Mouse (Mus musculus) adrenal gland, adult 2 months (tissue): Measurements from ENCODE around the gene Obsl1. TPM values are rescaled to one million over a fixed set of nuclear protein-coding genes. Genes with fewer than 3 reads are reported as not detected.

Source experiments
- DNase-seq: peaks from one replicate; pipeline ENCODE4 v3.0.0; 2021
- polyA plus RNA-seq: library from polyadenylated mRNA; depleted of rRNA; stranded (reverse); fragments of >200 nt; gene quantifications from 2 replicates; pipeline ENCODE4 v1.2.3, GENCODE M21; 2012
- total RNA-seq, 2 experiments: library from RNA; stranded (reverse); gene quantifications; 2 replicates each; pipeline ENCODE4 v1.2.3; 2021

The Obsl1 gene
- total and polyA plus RNA-seq, 3 experiments = 35.9 to 81.5 (median 56.6) TPM

DNA sequence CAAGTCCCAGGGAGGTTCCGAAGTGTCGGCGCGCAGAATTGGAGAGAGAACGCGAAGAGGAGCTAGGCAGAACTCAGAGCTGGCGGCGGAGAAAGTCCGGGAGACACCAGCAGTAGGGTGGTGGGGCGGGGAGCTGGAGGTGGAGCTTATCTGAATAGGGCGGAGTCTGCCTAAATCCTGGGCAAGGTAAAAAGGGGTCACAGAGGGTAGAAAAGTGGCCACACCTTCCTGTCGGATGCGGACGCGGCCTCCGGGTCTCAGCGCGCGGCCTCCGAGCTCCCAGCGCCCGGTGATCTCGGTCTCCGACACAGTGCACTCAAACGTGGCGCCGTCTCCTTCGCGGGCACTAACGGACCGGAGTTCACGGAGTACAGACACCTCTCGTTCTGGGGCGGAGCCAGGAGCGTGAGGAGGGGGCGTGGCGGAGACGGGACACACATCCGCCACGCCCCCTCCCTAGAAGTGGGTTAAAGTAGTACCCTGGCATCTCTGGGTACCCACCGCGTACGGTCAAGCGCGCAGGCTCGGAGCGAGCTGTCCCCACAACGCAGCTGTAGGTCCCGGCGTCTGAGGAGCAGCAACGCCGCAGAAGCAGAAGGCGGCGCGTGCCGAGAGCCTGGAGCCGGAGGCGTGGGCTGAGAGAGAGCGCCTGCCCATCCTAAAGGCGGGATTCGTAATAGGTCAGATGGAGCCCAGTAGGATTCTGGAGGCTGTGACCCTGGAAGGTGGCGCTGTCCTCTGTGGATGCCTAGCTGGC, 18.7 kb downstream of the Obsl1 start:
- DNase-seq = peak; percentile 94

DNA sequence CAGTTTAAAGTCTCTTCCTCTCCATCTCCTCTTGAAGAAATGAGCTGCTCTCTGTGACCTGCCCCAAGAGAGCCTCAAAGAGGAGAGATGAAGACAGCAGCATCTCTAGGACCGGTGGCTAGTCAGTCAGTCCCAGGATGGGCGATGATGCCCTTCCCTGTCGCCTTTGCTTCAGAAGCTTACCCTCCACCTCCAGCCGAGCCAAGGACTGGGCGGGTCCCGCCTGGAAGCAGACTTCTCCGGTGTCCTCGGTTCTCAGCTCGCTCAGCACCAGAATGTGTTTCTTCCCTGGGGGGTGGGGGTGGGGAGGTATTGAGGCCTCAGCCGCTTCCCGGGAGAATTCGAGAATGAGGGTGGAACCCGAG, 19.2 kb downstream of the Obsl1 start:
- DNase-seq = no peak

DNA sequence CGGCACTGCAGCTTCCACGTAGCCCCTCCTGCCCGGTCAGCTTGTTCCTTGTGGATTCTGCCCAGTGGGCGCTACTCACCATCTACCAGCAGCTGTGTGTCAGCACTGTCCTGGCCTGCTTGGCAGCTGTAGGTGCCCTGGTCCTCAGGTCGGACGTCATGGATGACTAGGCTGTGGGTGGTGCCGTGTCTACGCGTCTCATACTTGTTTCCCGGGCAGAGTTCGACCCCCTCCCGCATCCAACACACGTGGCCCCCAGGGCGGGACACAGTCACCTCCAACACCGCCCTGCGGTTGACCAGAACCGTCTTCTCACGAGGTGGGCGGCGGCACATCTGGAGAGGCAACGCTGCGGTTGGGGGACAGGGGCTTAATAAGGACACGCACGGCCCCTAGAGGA, 19.7 kb downstream of the Obsl1 start:
- DNase-seq = peak; percentile 28

DNA sequence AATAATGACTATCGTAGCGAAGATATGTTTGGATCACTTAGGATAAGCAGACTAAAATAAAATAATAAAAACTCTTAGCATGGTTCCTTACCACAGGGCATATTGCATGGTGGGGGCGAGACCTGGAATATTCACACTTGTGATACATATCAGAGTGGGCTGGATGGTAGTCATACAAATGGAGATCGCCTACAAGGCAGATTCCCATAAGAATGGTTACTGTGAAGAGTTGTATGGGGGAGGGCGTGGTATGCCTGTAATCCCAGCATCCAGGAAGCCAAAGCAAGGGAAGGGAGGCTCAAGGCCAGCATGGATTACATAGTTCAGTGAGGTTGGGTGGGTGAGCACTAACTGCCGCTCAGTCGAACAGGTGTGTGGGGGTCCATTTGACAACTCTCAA, 25.5 kb downstream of the Obsl1 start:
- no peak for DNase-seq

DNA sequence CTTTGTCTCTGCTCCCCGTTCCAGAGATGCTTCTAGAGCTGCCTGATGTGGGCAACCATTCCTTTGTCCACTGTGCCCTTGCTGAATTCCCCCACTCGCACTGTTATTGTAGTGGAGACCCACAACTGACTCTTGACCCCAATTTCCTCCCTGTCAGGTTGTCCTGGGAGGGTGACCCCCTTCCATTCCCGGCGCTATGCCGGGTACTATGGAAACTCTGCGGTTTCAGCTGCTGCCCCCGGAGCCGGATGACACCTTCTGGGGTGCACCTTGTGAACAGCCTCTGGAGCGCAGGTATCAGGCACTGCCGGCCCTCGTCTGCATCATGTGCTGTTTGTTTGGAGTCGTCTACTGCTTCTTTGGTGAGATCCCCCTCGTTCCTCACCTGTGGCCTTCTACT, 26.2 kb downstream of the Obsl1 start:
- DNase-seq = no peak

DNA sequence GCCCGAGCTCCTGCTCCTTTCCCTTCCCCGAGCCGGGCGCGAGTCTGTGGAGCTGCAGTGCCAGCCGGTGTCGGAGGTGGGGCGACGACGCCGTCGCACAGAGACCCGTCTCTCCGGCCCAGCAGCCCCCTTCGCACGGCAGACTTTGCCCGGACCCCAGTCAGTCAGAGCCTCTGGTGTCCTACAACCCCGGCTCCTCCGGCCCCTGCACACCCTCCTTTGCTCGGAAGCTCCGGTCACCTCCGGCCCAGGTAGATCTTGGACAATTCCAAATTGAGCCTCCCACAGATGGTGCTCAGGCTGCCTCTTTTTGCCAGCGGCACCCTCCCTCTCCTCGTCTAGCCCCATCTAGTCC, 26.6 kb downstream of the Obsl1 start:
- DNase-seq = no peak

DNA sequence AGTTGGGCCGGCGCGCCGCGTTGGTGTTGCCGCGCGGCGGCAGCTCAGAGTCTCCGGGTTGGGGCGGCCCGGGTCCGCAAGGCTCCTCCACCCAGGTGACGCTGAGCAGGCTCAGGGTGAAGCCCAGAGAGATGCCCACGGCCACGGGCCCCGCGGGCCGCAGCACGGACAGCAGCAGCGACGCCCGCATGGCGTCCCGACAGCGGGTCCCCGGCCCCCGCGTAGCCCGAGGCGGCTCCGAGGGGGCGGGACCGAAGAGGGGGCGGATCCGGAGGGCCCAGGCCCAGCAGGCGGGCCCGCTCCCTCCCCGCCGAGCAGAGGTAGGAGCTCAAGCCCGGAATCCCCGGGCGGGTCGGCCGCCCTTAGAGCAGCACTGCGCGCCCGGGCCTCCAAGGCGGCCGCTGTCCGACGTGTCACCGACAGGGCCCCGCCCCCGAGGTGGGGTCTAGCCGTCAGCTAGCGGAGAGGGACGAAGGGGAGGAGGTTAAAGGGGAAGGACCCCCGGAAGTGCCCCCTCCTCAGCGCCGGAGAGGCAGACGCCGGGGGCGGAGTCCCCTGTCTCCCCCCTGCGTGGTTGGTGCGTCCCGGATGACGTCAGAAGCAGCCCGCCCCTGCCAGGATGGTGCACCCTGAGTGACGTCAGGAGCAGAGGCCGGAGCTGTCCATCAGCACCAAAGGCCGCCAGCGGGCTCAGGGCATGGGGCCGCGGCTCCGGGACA, 27.2 kb downstream of the Obsl1 start, which contains the start of the genes Chpf and Tmem198:
TSS of gene Chpf (minus strand) at position 392 of the 719 bp plus-strand sequence.
TSS of gene Tmem198 (plus strand) at position 617 of the 719 bp plus-strand sequence.
- DNase-seq = peak; percentile 99

DNA sequence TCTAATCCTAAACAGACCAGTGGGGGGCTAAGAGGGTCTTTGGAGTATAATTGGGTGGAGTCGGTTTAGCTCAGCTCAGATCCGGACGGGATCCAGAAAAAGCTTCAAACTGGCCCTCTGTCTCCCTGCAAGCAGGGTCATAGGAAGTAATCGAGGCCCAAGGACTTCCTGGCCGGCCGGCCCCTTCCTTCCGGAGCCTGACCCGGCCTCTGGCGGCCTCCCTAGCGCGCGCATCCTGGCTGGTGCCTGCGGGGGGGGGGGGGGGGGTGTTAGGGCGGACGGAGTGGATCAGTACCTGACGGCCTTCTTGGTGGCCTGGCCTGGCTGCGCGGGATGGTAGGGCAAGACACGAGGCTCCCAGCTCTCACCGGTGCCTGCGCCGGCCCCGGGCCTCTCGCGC, 27.8 kb downstream of the Obsl1 start:
- DNase-seq = peak; percentile 71

DNA sequence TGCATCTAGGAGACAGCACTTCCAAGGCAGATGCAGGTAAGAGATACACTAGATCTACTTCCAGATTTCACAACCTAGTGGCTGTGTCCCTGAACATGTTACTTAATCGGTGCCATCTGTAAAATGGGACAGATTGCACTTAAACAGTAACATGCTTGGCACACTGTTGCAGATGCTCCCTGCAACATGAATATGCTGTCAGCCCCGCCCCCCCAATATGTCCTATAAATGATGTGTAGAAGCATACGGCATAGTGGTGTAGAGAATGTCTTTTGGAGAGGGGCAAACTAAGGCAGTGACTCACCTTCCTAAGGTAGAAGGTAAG, 28.3 kb downstream of the Obsl1 start:
- DNase-seq = no peak

DNA sequence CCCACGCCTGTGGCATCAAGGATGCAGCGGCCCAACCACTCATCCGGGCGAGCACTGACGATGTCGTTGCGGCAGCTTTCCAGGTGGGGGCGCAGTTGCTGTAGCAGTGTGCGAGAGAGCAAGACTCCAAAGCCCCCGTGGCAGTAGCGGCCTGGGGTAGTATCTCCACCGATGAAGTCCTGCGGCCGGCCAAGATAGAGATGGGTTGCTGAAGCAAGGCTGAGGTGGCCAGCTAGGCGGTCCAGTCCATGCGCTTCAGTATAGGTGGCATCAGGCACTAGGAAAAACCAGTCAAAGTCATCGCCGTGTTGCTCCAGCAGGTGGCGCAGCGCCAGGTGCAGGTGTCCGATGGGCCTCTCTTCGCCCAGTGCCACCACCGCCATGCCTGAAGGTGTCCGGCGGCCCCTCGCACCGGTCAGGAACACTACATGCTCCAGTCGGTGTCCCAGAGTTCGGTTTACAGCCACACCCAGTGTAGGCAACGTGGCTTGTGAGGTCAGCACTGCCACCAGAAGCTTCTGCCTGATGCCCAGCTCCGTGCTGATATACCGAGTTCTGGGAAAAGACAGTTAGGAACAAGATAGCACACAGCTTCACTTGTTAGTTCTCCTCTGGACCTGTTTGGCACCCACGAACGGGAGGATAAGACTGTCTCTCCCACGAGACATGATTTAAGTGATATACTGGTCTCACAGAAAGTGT, 28.8 kb downstream of the Obsl1 start:
- DNase-seq = peak; percentile 88

DNA sequence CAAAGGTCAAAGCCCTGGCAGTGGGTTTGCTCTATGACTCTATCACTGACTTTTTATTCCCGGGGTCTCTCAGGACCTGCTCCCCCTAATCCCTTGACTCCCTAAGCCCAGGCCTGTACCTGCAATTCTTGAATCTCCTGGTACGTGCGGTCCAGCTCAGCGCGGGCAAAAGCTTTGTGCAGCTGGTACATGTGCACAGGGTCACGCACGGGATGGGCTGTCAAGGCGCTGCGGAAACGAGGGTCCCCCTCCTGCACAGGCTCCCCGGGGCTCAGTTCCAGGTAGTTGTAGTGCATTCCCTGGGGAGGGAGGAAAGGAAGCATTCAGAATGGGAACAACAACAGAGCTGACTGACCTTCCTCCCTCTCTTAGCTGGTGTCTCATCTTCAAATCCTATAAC, 29.8 kb downstream of the Obsl1 start:
- DNase-seq = no peak

DNA sequence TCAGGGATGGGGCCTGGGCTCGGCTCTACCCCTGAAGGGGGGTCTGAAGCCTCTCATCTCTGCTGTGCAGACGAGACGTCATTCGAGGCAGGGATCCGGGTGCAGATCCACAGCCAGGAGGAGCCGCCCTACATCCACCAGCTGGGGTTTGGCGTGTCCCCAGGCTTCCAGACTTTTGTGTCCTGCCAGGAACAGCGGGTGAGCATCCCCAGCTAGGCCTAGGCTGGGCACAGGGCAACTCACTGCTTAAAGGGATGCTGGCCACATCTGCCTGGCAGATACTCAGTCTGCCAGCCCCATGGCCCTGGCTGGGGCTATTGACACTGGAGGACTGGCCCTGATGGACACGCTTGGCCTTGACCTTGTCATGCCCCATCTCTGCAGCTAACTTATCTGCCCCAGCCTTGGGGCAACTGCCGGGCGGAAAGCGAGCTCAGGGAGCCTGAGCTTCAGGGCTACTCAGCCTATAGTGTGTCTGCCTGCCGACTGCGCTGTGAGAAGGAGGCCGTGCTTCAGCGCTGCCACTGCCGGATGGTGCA, 36.9 kb downstream of the Obsl1 start:
- DNase-seq = peak; percentile 78

DNA sequence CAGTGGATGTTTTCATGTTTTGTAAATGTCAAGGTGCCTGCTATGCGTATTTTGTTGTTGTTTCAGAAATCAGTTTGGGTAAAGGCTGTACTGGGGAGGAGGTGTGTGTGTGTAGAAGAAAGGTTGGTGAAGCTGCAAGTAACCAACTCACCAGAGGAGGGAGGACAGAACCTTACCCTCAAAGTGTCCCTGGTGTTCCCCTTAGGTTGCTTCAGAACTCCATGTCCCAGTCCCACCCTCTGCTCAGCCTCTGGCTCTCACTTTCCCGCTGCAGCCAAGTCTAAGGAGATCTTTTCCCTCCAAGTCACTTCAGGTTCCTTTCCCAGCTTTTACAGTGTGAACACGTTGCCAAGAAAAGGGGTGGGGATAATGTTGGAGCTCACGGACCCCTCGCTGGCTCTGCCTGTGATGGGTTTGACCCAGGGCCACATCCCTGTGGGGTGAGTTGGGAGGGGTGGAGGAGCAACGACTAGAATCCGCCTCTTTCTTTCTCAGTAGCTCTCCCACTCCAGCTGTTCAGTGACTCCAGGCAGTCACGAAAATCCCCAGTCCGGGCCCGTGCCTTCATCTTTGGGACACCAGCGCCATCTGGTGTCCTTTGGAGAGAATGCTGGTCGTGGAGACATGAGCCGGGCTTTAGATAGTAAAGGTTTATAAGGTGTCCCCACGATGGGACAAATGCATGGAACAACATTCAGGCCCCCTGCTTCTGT, 38.9 kb downstream of the Obsl1 start:
- DNase-seq = peak; percentile 81

DNA sequence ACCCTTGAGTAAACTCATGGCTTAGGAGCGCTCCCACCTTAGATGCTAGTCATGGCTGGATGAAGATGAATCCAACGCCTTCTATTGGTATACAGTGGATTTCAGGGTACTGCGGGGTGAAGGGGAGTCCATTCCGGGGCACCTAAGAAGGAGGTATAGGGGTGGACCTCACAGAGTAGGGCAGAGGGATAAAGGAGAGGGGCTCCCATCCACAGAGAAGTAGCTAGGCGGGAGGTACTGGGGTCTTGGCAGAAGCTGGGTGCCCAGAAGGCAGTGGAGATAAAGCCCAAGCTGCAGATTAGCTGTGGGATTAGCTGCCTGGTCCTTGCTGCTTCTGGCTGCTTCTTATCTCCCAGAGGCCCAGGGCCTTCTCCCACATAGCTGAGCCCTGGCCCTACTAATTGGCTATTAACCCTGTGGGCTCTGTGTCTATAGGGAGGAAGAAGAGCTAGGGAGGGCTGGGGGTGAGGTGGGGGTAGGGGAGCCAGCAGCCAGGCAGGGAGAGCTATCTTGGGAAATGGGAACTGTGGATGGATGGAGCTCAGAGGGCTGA, 42.5 kb downstream of the Obsl1 start:
- no peak for DNase-seq

DNA sequence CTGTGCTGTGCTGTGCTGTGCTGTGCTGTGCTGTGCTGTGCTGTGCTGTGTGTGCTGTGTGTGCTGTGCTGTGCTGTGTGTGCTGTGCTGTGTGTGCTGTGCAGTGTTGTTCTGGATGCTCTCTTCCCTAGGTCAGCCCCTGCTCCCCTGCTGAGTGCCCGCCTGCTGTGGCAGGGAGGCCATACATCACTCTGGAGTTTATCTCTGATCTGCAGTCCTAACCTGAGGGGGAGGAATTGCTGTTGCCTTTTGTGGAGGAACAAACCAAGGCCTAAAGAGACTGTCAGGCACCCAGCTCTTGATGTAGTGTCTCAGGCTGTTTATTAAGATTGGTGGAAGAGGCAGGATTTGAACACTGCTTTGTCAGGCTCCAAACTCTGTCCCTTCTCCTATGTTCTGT, 43.6 kb downstream of the Obsl1 start:
- DNase-seq = no peak

DNA sequence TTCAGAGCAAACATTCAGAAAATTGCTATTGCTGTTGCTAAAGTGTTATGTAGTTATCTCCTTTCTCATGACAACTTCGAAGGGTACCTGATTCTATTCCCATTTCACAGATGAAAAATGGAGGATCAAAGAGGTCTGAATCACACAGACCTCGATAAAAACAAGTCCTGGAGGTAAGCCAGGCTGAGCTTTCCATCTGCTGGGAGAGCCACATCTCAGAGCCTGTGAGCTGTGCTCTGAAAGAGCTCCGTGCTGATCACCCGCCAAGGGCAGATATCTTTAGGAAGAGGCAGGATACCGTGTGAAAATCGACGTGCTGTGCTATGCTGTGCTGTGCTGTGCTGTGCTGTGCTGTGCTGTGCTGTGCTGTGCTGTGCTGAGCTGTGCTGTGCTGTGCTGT, 46.0 kb downstream of the Obsl1 start:
- DNase-seq = no peak

DNA sequence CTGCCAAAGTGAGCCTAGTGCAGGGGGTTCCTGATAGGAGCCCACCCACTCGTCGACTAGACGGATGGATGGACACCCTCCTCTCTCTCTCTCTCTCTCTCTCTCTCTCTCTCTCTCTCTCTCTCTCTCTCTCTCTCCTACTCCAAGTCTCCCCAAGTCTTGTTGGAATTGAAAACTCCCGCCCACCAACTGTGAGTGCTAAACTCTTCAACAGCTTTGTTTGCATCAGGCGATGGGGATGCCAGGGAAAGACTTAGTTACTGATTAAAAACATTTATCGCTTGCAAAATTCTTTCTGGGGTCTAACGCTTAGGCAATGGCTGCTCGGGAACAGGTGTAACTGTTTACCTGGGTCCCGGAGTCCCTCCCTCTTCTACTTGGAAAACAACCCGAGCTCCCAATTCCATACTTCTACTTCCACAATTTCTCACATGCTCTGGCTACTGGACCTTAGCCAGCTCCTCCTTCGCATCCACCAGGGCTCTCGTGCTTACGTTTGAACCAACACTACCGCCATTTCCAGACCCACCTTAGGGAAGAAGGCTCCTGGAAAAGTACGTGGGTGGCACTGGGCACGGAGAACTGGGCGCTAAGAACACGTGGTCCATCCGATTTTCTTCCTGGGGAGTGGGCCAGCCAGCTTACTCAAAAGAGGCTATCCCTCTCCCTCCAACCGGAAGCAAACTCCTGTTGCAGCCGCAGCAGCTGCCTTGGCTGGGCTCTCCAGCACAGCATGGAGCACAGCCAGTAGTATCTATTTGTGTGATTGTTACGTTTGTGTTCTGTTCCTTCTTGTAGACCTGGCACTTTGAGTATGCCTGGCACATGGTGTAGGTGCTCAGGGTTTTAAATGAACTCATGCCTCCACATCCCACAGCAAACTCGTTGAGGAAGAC, 47.2 kb downstream of the Obsl1 start:
- no peak for DNase-seq

DNA sequence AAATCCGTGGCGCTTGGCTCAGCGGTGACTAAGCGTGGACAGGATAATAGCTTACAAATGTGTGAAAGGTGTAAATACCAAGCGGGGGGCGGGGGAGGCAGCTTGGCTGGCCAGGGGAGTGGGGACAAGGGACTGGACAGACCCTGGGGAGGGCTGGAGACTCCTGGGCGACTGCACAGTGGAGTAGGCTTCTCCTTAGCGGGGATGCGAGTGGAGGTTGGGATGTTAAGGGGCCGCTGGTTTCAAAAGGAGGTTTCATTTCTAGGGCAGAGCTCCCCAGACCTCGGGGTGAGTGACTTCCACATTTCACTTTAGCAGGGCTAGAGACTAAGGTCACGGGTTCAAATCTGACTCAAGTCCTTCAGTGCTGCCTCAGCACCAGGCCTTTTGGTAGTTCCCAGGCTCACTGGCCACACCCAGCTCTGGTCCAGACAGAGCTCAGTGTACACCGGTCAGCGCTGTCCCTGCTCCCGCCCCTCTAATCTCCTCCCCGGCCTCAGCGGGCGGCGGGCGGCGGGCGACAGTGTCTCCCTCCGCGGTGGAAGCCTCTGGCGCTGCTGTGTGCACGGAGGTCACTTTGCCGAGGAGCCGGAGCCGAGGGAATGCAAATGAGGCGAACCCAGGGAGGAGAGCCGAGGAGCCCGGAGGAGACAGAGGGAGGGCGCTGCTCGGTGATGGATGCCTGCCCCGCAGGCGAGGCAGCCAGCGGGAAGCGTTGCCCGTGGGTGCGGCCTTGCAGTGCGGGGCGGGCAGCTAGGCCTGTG, 48.0 kb downstream of the Obsl1 start:
- peak; percentile 65 for DNase-seq

DNA sequence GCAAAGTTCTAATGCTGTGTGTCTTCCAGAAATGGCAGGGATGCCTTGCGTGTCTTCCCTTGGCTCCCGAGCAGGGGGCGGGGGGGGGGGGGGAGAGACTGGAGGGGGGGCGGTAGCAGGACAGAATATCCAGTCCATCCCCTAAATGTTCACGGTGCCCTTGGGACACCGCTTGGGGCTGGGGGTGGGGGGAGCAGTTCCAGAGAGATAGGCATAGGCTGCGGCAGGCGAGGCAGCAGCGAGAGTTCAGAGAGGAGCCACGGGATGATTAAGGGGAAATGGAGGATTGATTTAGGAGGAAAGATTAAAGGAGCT, 48.6 kb downstream of the Obsl1 start:
- DNase-seq = no peak
